Mouse (Mus musculus): ENCODE data around the gene Gm43552.

DNA sequence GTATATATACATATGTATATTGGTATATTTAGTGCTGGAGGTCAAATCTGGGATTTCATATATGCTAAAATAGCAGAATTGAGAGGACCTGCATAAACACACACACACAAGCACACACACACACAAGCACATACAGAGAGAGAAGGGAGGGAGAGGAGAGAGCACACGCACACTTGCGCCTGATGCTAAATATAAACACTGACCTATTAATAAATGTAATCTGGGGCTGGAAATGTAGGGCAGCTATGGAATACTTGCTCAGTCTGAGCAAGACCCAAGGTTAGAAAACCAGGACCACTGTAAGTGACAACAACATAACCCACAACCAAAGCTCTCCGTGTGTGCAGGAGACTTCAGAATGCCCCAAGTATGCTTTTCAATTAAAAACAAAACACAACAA lies 33.2 kb downstream of the Gm43552 start:
- TF ChIP-seq CTCF (IDR thresholded peaks at IDR 0.05; ENCODE audit: low read depth) (no peak), EP300 (IDR thresholded peaks at IDR 0.05; ENCODE audit: low read depth) (no peak)
